In the genomic region with DNA sequence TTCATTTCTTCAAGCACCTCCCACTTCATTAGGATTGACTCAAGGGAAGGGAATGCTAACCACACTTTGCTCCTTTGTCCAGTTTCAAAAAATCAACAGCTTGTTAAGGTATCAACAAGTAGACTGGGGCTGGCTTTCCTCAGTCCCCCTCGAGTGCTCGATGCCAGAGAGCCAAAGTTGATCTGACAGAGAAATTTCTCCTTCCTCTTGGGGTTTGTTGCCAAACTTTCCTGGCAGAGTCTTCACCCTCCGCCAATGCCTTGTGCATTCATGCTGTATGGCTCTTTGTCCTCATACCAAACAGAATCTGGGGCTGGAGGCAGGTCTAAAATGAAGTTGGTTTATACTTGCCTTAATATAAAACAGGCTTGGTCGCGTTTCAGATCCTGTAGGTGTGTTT, we compare ENCODE assay signal across 11 mouse cellular contexts.
A peak's percentile ranks its signal among the peaks of the same experiment; 100 is the strongest.
DNase-seq lines count a peak whose midpoint lies in the region; ATAC-seq lines count a peak whose summit lies in the region.
"Had no signal": no experiment of that assay in that cellular context is flagged by ENCODE, and none has a peak within 500 bp of the region (broad histone marks: within the 10 kb centered on the region; RNA-seq: fewer than 3 reads in every experiment).

No protein-coding gene starts in this region.

- no peaks in the 10 kb centered on the region for H3K36me3 ChIP-seq in embryonic facial prominence, embryonic 12.5 days
- no peaks in the 10 kb centered on the region for H3K36me3 ChIP-seq in limb, embryonic 11.5 days (ENCODE audit: control insufficient read depth, insufficient read depth, low read length)

- 43% methylated on average over 5 of the region's 5 CpGs for WGBS in embryonic facial prominence, embryonic 12.5 days
- WGBS in limb, embryonic 11.5 days, result 72% methylated on average over 5 of the region's 5 CpGs

- 0 out of 2 replicates have a peak overlapping the region, but pooled peaks have one; percentile 80 for H3K27ac ChIP-seq in embryonic facial prominence, embryonic 12.5 days
- H3K27ac ChIP-seq in limb, embryonic 11.5 days (replicated peaks; ENCODE audit: low read depth, low read length), result no peak overlapping the region
- H3K27ac ChIP-seq: heart, adult 2 months had no signal

- no peak for DNase-seq in frontal cortex, postnatal 14 days (ENCODE audit: low spot score in 2 of 2)
- peak; percentile 7 to 14 for DNase-seq in left cerebral cortex, postnatal 36 days (ENCODE audit: low spot score in 2 of 2)
- no peak for DNase-seq in left cerebral cortex, postnatal 14 days (ENCODE audit: low spot score in 2 of 2)
- DNase-seq in limb, embryonic 11.5 days (ENCODE audit: low spot score), result peak; percentile 24
- no peak for DNase-seq in gastrocnemius, adult 18-20 months (ENCODE audit: low spot score)
- no peak for DNase-seq in frontal cortex, postnatal 10 days (ENCODE audit: low spot score in 2 of 2)
- DNase-seq: heart, adult 2 months; lung, postnatal 14 days had no signal

- intact Hi-C loops in left cerebral cortex, postnatal 36 days (cut with DNase I), result loop anchor here (10.0 kb wide), 1 partner anchor 158 kb away; a partner anchor contains a TSS
- intact Hi-C loops in left cerebral cortex, postnatal 14 days (cut with DNase I), result no loop called here

- H3K9me3 ChIP-seq in embryonic facial prominence, embryonic 12.5 days, result no peaks in the 10 kb centered on the region
- no peaks in the 10 kb centered on the region for H3K9me3 ChIP-seq in limb, embryonic 11.5 days (ENCODE audit: control insufficient read depth, low read length)

- peaks cover 8% of the 10 kb centered on the region; the same call in 1 of the 2 replicates for H3K4me1 ChIP-seq in embryonic facial prominence, embryonic 12.5 days
- H3K4me1 ChIP-seq in limb, embryonic 11.5 days (ENCODE audit: control insufficient read depth, insufficient read depth, low read length), result no peaks in the 10 kb centered on the region

- H3K9ac ChIP-seq in embryonic facial prominence, embryonic 12.5 days, result no peak overlapping the region
- H3K9ac ChIP-seq in limb, embryonic 11.5 days (ENCODE audit: low read length), result no peak overlapping the region

- ATAC-seq in frontal cortex, adult (ENCODE audit: low TSS enrichment), result peak; percentile 76
- peak; percentile 28; the same call in 1 of the 2 replicates for ATAC-seq in embryonic facial prominence, embryonic 12.5 days (ENCODE audit: insufficient number of reproducible peaks, insufficient read depth, low FRiP score, low TSS enrichment)
- ATAC-seq in limb, embryonic 11.5 days (ENCODE audit: insufficient number of reproducible peaks, low FRiP score, low TSS enrichment, low read depth), result no peak

- no peaks in the 10 kb centered on the region for H3K27me3 ChIP-seq in embryonic facial prominence, embryonic 12.5 days
- no peaks in the 10 kb centered on the region for H3K27me3 ChIP-seq in limb, embryonic 11.5 days (ENCODE audit: control insufficient read depth, insufficient read depth, low read length)

- no peak overlapping the region for H3K4me2 ChIP-seq in embryonic facial prominence, embryonic 12.5 days (replicated peaks)
- H3K4me2 ChIP-seq in limb, embryonic 11.5 days (ENCODE audit: low read depth, severe bottlenecking), result no peak overlapping the region

- no peak overlapping the region for H3K4me3 ChIP-seq in embryonic facial prominence, embryonic 12.5 days
- no peak overlapping the region for H3K4me3 ChIP-seq in limb, embryonic 11.5 days (ENCODE audit: low read depth, low read length)
- H3K4me3 ChIP-seq: heart, adult 2 months; left cerebral cortex, adult 2 months had no signal

Comparison
In these comparisons a context has a peak if more than half of its experiments do, and no peak if none do; other contexts are left out.
1. DNase-seq: peak in left cerebral cortex, postnatal 36 days (2 of 2) and limb, embryonic 11.5 days (single experiment); none in frontal cortex, postnatal 14 days (0 of 2), left cerebral cortex, postnatal 14 days (0 of 2), gastrocnemius, adult 18-20 months (single experiment) and frontal cortex, postnatal 10 days (0 of 2).